Mouse (Mus musculus) midbrain, embryonic 16.5 days (tissue): ENCODE results near the gene Errfi1. TPM values are rescaled to one million over a fixed set of nuclear protein-coding genes. Genes with fewer than 3 reads are reported as not detected.

Source experiments
- ATAC-seq: fragments of 200-750 bp; cut with Nextera tagmentation; 2 replicates; pipeline ENCODE4 v1.8.0; 2017; ENCODE audit warnings: moderate TSS enrichment
- H3K27ac ChIP-seq: fragments of 300-500 bp; sonication (generic); 2 replicates; pipeline ENCODE4 v1.5.1; 2014; ENCODE audit warnings: mild to moderate bottlenecking, low read length, mixed read lengths
- H3K27me3 ChIP-seq: fragments of 300-500 bp; sonication (generic); 2 replicates; pipeline ENCODE4 v1.6.1; 2014; ENCODE audit warnings: low read depth, low read length, mixed read lengths; ENCODE audit not compliant: control insufficient read depth, insufficient read depth
- H3K36me3 ChIP-seq: fragments of 300-500 bp; sonication (generic); 2 replicates; pipeline ENCODE4 v1.6.1; 2014; ENCODE audit warnings: mild to moderate bottlenecking, low read length, moderate library complexity, mixed read lengths; ENCODE audit not compliant: control insufficient read depth, insufficient read depth
- H3K4me1 ChIP-seq: fragments of 300-500 bp; sonication (generic); 2 replicates; pipeline ENCODE4 v1.6.1; 2014; ENCODE audit warnings: mild to moderate bottlenecking, low read length, mixed read lengths; ENCODE audit not compliant: control insufficient read depth, insufficient read depth
- H3K4me2 ChIP-seq: fragments of 300-500 bp; sonication (generic); 2 replicates; pipeline ENCODE4 v1.6.1; 2014; ENCODE audit warnings: mild to moderate bottlenecking, low read length, mixed read lengths
- H3K4me3 ChIP-seq: fragments of 300-500 bp; sonication (generic); 2 replicates; pipeline ENCODE4 v1.5.1; 2014; ENCODE audit warnings: low read depth, mild to moderate bottlenecking, low read length, moderate library complexity, mixed read lengths
- H3K9ac ChIP-seq: fragments of 300-500 bp; sonication (generic); 2 replicates; pipeline ENCODE4 v1.6.1; 2014; ENCODE audit warnings: low read depth, low read length, mixed read lengths
- H3K9me3 ChIP-seq: fragments of 300-500 bp; sonication (generic); replicated peaks from 2 replicates; pipeline ENCODE4 v1.6.1; 2014; ENCODE audit warnings: mild to moderate bottlenecking, low read length, mixed read lengths; ENCODE audit not compliant: control insufficient read depth, poor library complexity, severe bottlenecking
- WGBS: fragments of 180-500 bp; shearing (Covaris S2); extraction: QIAGEN DNeasy Blood & Tissue Kit; methylation state at CpG from one replicate; pipeline ENCODE4 v1.1.7; 2014; 5-methylcytosine and 5-hydroxymethylcytosine counted together
- polyA plus RNA-seq: library from polyadenylated mRNA; unstranded; fragments of >200 nt; fragmentation: Nextera tagmentation; extraction: Ambion mirVana; gene quantifications from 2 replicates; pipeline ENCODE4 v1.2.1, GENCODE M21; 2015

Errfi1 gene
- polyA plus RNA-seq, 1 experiment from 2014 or later: 22.7 TPM

GRCm38 (mm10) chr4:150821381-150821780, 32.3 kb upstream of the Errfi1 start:
- H3K9me3 ChIP-seq: no peaks in the 10 kb centered on the region
- H3K4me3 ChIP-seq: no peak overlapping the region
- no peaks in the 10 kb centered on the region; the same call in none of the 2 replicates for H3K4me1 ChIP-seq
- H3K36me3 ChIP-seq: no peaks in the 10 kb centered on the region
- WGBS: 66% methylated on average over 8 of the region's 8 CpGs
- H3K9ac ChIP-seq: no peak overlapping the region
- H3K27me3 ChIP-seq: no peaks in the 10 kb centered on the region; the same call in 1 of the 2 replicates
- H3K4me2 ChIP-seq: no peak overlapping the region
- no peak overlapping the region for H3K27ac ChIP-seq
- ATAC-seq: no peak

- 75% methylated on average over 9 of the region's 9 CpGs for WGBS
- H3K27ac ChIP-seq: no peak overlapping the region
- no peak overlapping the region for H3K4me2 ChIP-seq
- no peak for ATAC-seq
- no peak overlapping the region for H3K9ac ChIP-seq
- H3K36me3 ChIP-seq: no peaks in the 10 kb centered on the region
- H3K27me3 ChIP-seq: no peaks in the 10 kb centered on the region; the same call in 1 of the 2 replicates
- H3K4me1 ChIP-seq: no peaks in the 10 kb centered on the region; the same call in none of the 2 replicates
- H3K9me3 ChIP-seq: no peaks in the 10 kb centered on the region
- H3K4me3 ChIP-seq: no peak overlapping the region
Measured at GRCm38 (mm10) chr4:150822624-150823023, 31.1 kb upstream of the Errfi1 start.

GRCm38 (mm10) chr4:150823614-150824480, 29.9 kb upstream of the Errfi1 start:
- H3K9ac ChIP-seq: no peak overlapping the region
- WGBS: 32% methylated on average over 24 of the region's 24 CpGs
- H3K4me3 ChIP-seq: no peak overlapping the region
- no peak overlapping the region for H3K27ac ChIP-seq
- H3K9me3 ChIP-seq: no peaks in the 10 kb centered on the region
- no peak overlapping the region for H3K4me2 ChIP-seq
- no peaks in the 10 kb centered on the region; the same call in 1 of the 2 replicates for H3K27me3 ChIP-seq
- H3K4me1 ChIP-seq: no peaks in the 10 kb centered on the region; the same call in none of the 2 replicates
- ATAC-seq: no peak
- H3K36me3 ChIP-seq: no peaks in the 10 kb centered on the region

GRCm38 (mm10) chr4:150824877-150825276, 28.8 kb upstream of the Errfi1 start:
- Histone ChIP-seq H3K27me3 (no peaks in the 10 kb centered on the region; the same call in 1 of the 2 replicates), H3K27ac (no peak overlapping the region), H3K4me2 (no peak overlapping the region), H3K36me3 (no peaks in the 10 kb centered on the region), H3K4me1 (no peaks in the 10 kb centered on the region; the same call in none of the 2 replicates), H3K9me3 (no peaks in the 10 kb centered on the region), H3K4me3 (no peak overlapping the region), H3K9ac (no peak overlapping the region)
- WGBS: 68% methylated on average over 6 of the region's 6 CpGs
- no peak for ATAC-seq

GRCm38 (mm10) chr4:150825531-150825930, 28.2 kb upstream of the Errfi1 start:
- no peaks in the 10 kb centered on the region for H3K36me3 ChIP-seq
- WGBS: 26% methylated on average over 7 of the region's 7 CpGs
- no peak for ATAC-seq
- H3K9ac ChIP-seq: no peak overlapping the region
- H3K27ac ChIP-seq: no peak overlapping the region
- no peaks in the 10 kb centered on the region; the same call in 1 of the 2 replicates for H3K27me3 ChIP-seq
- no peaks in the 10 kb centered on the region; the same call in none of the 2 replicates for H3K4me1 ChIP-seq
- no peak overlapping the region for H3K4me2 ChIP-seq
- H3K4me3 ChIP-seq: no peak overlapping the region
- no peaks in the 10 kb centered on the region for H3K9me3 ChIP-seq

- Histone ChIP-seq H3K9ac (no peak overlapping the region), H3K9me3 (no peaks in the 10 kb centered on the region), H3K36me3 (no peaks in the 10 kb centered on the region), H3K4me2 (no peak overlapping the region), H3K27me3 (no peaks in the 10 kb centered on the region), H3K4me3 (no peak overlapping the region), H3K4me1 (no peaks in the 10 kb centered on the region), H3K27ac (no peak overlapping the region)
- ATAC-seq: no peak
- WGBS: 79% methylated on average over 3 of the region's 3 CpGs
Measured at GRCm38 (mm10) chr4:150831321-150831720, 22.4 kb upstream of the Errfi1 start.

- no peak overlapping the region for H3K9ac ChIP-seq
- H3K4me3 ChIP-seq: no peak overlapping the region
- H3K4me1 ChIP-seq: no peaks in the 10 kb centered on the region
- 89% methylated on average over 6 of the region's 6 CpGs for WGBS
- no peaks in the 10 kb centered on the region for H3K36me3 ChIP-seq
- no peak overlapping the region for H3K27ac ChIP-seq
- ATAC-seq: no peak
- H3K9me3 ChIP-seq: no peaks in the 10 kb centered on the region
- no peak overlapping the region for H3K4me2 ChIP-seq
- H3K27me3 ChIP-seq: no peaks in the 10 kb centered on the region
Measured at GRCm38 (mm10) chr4:150831941-150832340, 21.8 kb upstream of the Errfi1 start.

GRCm38 (mm10) chr4:150835163-150835562, 18.6 kb upstream of the Errfi1 start:
- Histone ChIP-seq H3K4me3 (no peak overlapping the region), H3K27me3 (no peaks in the 10 kb centered on the region), H3K4me2 (no peak overlapping the region), H3K27ac (no peak overlapping the region), H3K9me3 (no peaks in the 10 kb centered on the region), H3K4me1 (no peaks in the 10 kb centered on the region), H3K9ac (no peak overlapping the region), H3K36me3 (no peaks in the 10 kb centered on the region)
- no peak for ATAC-seq
- WGBS: 89% methylated on average over 5 of the region's 5 CpGs

- WGBS: 90% methylated on average over 13 of the region's 13 CpGs
- ATAC-seq: no peak
Measured at GRCm38 (mm10) chr4:150836258-150836657, 17.5 kb upstream of the Errfi1 start.

More at GRCm38 (mm10) chr4:150836258-150836657, 17.5 kb upstream of the Errfi1 start:
- Histone ChIP-seq H3K27ac (no peak overlapping the region), H3K4me3 (no peak overlapping the region), H3K9me3 (no peaks in the 10 kb centered on the region), H3K4me1 (no peaks in the 10 kb centered on the region), H3K4me2 (no peak overlapping the region), H3K9ac (no peak overlapping the region), H3K36me3 (no peaks in the 10 kb centered on the region), H3K27me3 (no peaks in the 10 kb centered on the region)
